Mouse (Mus musculus): ENCODE data around the gene Krtcap2.

- TF ChIP-seq EP300 (IDR thresholded peaks at IDR 0.05; ENCODE audit: low read depth) (no peak), CTCF (IDR thresholded peaks at IDR 0.05; ENCODE audit: low read depth) (no peak)
These were observed 13.3 kb downstream of the Krtcap2 start, which contains the start of gene Dpm3 for GRCm38 (mm10) chr3:89259076-89259475.
